Mouse (Mus musculus) C3H10T1/2 (cell line): ENCODE measurements around the gene Ube2h. TPM values are rescaled to one million over a fixed set of nuclear protein-coding genes. Genes with fewer than 3 reads are reported as not detected.

Experiments
- polyA plus RNA-seq, 2 experiments: library from polyadenylated mRNA; unstranded; fragments of >200 nt; fragmentation: generic; extraction: Trizol; gene quantifications; one replicate each; pipeline ENCODE4 v1.2.1; 2012; ENCODE audit warnings: missing spikeins in 2 of 2

Ube2h gene
- 10 to 100 TPM in 1 of 2 experiments, 1 to 10 TPM in 1; 1.5 to 42.5 TPM for polyA plus RNA-seq

GRCm38 (mm10) chr6:30304399-30304917 lies at the start of gene Ube2h:
TSS of gene Ube2h (minus strand) at chr6:30304539.

Other genes starting within 250 kb of the Ube2h start
- 10 to 100 TPM; 35.9 to 36.8 TPM for gene Zc3hc1, start 86.5 kb upstream of the Ube2h start, polyA plus RNA-seq
- 10 to 100 TPM in 1 of 2 experiments, 1 to 10 TPM in 1; 6.2 to 12.4 TPM for gene Klhdc10, start 97.3 kb upstream of the Ube2h start, polyA plus RNA-seq
- gene Tmem209, start 205.2 kb upstream of the Ube2h start, polyA plus RNA-seq: 10 to 100 TPM in 1 of 2 experiments, 1 to 10 TPM in 1; 2.6 to 11.3 TPM
- under 1 TPM in 1 of 2 experiments, not detected in 1; 0.05 TPM for gene Ssmem1, start 205.3 kb upstream of the Ube2h start, polyA plus RNA-seq
- under 1 TPM in 1 of 2 experiments, not detected in 1; 0.05 TPM for gene Cpa2, start 237.0 kb upstream of the Ube2h start, polyA plus RNA-seq